Mouse (Mus musculus) urinary bladder, postnatal 14 days (tissue): ENCODE data around the gene Krtap31-2.

ENCODE experiments used
- DNase-seq: peaks from one replicate; pipeline ENCODE4 v3.0.0; 2021; ENCODE audit warnings: low spot score

The Krtap31-2 gene

GRCm38 (mm10) chr11:99935991-99936390 is at the start of gene Krtap31-2:
Gene Krtap31-2, plus strand, starts transcription at chr11:99936291.
- no peak for DNase-seq

GRCm38 (mm10) chr11:99907620-99908019 is 28.5 kb upstream of the Krtap31-2 start, which contains the start of gene Krtap31-1:
Gene Krtap31-1, plus strand, starts transcription at chr11:99907920.
- DNase-seq = no peak

- DNase-seq = no peak
Observed at GRCm38 (mm10) chr11:99914451-99914850, 21.6 kb upstream of the Krtap31-2 start, which contains the start of gene Gm11565. Gene Gm11565, plus strand, starts transcription at chr11:99914751.

DNA sequence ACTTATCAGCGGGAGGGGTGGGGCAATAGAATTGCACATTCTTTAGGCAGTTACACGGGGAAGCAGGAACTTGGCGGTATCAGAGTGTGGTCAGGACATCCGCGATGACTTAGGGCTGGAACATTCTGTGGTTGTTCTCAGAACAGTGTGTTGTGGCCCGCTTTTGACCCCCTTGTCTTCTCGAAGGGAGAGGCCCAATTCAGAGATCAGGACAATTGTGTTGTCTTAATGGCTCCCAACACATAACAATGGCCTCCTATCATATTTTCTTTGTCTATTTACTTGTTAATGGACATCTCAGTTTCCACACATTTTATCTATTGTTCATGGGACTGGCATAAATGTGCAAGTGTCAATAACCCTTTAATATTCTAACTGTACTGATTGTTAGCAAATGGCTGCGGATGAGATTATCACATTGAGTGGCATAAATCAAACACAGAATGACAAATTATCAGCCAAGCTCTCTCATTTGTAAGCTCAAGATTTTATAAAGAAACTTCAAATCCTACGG is 1.7 kb downstream of the Krtap31-2 start:
- no peak for DNase-seq

- no peak for DNase-seq
Observed at GRCm38 (mm10) chr11:99948175-99948574, 12.1 kb downstream of the Krtap31-2 start, which contains the start of gene Krtap9-5. Gene Krtap9-5, plus strand, starts transcription at chr11:99948475.

DNA sequence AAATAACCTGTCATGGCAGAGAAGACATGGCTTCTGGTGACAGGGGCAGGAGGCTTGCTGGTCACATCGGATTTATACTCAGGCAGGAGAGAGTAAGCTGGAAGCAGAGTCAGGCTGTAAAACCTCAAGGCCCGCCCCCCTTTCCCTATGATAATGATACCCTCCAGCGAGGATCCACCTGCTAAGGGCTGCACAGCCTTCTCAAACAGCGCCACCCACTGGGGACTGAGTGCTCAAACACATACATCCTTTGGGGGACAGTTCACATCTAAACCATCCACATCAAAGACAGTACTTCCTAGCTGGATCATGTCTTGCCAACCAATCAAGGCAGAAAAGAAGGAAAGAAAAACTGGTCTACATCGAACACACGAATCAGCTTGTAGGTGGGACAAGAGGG is 28.1 kb downstream of the Krtap31-2 start:
- DNase-seq = no peak

DNA sequence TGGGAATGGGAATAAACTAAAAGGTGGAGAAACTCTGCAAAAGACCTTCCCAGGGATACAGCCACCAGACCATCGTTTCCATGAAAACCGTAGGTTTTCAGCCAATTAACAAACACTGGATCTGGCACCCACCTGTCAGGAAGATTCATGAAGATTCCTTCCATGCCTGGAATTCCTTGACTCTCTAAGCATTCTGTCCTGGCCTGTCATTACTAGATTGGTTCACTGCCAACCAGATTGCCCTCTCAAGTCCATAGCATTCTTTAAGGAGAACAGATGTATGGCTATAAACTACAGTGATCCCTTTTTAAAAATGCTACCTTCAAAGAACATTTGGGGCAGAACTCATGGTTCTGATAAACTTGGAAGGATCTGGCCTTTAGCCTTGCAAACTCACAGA is 29.9 kb downstream of the Krtap31-2 start:
- no peak for DNase-seq

- DNase-seq = no peak
Observed at GRCm38 (mm10) chr11:99978953-99979352, 42.9 kb downstream of the Krtap31-2 start, which contains the start of gene Krtap29-1. Gene Krtap29-1, minus strand, starts transcription at chr11:99979053.

GRCm38 (mm10) chr11:99982731-99983130 is 46.6 kb downstream of the Krtap31-2 start:
- DNase-seq = no peak

DNA sequence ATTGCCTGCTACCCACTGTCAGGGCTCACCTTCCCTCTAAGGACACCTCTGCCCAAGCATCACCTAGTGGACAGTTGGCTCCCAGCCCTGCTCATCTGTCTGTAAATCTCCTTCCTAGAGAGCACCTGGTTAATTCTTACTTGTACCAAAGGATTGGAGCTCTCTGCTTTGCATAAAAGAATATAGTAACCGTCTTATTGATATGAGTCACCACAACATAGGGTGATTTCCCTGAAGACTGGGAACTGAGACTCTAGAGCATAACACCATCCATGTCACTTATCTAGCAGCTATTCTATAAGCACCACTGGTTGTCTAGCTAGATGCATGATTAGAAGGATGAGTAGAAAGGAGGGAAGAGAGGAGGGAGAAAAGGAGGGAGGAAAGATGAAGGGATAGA is 47.4 kb downstream of the Krtap31-2 start:
- no peak for DNase-seq

DNA sequence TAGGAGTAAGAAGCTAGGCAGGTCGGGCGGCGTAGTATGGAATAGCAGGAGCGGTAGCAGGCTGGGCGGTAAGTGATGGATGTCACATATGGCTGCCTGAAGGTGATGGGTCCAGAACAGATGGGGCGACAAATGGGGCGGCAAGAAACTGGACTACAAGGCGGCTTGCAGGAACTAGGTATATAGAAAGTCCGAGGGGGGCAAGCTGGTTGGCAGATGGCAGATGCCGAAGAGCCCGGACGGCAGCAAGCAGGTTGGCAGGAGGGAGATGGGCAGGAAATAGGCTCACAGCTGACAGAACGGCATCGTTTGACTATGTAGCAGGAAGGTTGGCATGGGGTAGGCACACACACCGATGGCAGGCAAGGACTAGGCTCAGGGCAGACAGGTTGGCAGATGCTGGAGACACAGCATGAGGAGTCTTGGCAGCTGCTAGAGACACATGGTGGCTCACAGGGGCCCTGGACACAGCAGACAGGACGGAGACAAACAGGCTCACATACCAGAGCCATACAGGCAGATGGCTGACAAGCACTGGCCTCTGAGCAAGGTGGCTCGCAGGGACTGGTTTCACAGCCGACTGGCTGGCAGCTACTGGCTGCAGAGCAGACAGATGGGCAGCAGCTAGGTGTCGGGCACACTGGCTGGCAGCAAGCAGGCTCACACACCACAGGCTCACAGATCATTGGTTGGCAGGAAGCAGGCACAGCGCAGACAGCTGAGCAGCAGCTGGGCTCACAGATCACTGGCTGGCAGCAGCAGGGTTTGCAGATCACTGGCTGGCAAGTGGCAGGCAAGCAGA is 49.4 kb downstream of the Krtap31-2 start:
- no peak for DNase-seq

DNA sequence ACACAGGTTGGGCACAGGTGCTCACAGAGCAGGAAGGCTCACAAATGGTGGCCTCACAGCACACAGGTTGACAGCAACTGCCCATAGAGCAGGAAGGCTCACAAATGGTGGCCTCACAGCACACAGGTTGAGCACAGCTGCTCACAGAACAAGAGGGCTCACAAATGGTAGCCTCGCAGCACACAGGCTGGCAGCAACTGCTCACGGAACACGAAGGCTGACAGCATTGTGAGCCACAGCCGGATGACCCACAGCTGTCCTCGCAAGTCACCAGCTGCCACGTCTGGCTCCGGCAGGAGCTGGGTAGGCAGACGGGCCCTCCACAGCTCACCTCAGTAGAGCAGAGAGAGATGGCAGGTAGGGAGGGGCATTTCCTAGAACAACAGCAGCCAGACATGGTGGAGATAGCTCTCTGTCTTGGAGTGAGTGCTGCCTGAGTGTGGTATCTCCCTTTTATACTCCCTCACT is 50.1 kb downstream of the Krtap31-2 start, which contains the start of gene Krtap16-1:
Gene Krtap16-1, minus strand, starts transcription at position 418 of the 468 bp plus-strand sequence.
- DNase-seq = no peak
